Mouse (Mus musculus) midbrain, embryonic 13.5 days (tissue): ENCODE results near the gene Tcf3. TPM values are rescaled to one million over a fixed set of nuclear protein-coding genes. Genes with fewer than 3 reads are reported as not detected.
A peak's percentile ranks its signal among the peaks of the same experiment; 100 is the strongest.

Experiments used
- ATAC-seq: fragments of 200-750 bp; cut with Nextera tagmentation; 2 replicates; pipeline ENCODE4 v1.8.0; 2017; ENCODE audit warnings: mild to moderate bottlenecking, moderate TSS enrichment, moderate library complexity
- H3K27ac ChIP-seq: fragments of 300-500 bp; sonication (generic); 2 replicates; pipeline ENCODE4 v1.5.1; 2015; ENCODE audit warnings: inconsistent platforms, mild to moderate bottlenecking, moderate library complexity
- H3K27me3 ChIP-seq: fragments of 300-500 bp; sonication (generic); 2 replicates; pipeline ENCODE4 v1.6.1; 2015; ENCODE audit warnings: mild to moderate bottlenecking, inconsistent platforms
- H3K36me3 ChIP-seq: fragments of 300-500 bp; sonication (generic); 2 replicates; pipeline ENCODE4 v1.6.1; 2015; ENCODE audit warnings: mild to moderate bottlenecking, inconsistent platforms
- H3K4me1 ChIP-seq: fragments of 300-500 bp; sonication (generic); replicated peaks from 2 replicates; pipeline ENCODE4 v1.6.1; 2015; ENCODE audit warnings: inconsistent platforms
- H3K4me2 ChIP-seq: fragments of 300-500 bp; sonication (generic); replicated peaks from 2 replicates; pipeline ENCODE4 v1.6.1; 2015; ENCODE audit warnings: moderate library complexity, mild to moderate bottlenecking, inconsistent platforms
- H3K4me3 ChIP-seq: fragments of 300-500 bp; sonication (generic); replicated peaks from 2 replicates; pipeline ENCODE4 v1.5.1; 2015; ENCODE audit warnings: mild to moderate bottlenecking, inconsistent platforms
- H3K9ac ChIP-seq: fragments of 300-500 bp; sonication (generic); replicated peaks from 2 replicates; pipeline ENCODE4 v1.6.1; 2015; ENCODE audit warnings: mild to moderate bottlenecking, inconsistent platforms
- H3K9me3 ChIP-seq: fragments of 300-500 bp; sonication (generic); 2 replicates; pipeline ENCODE4 v1.6.1; 2016; ENCODE audit warnings: mild to moderate bottlenecking, inconsistent platforms
- WGBS: fragments of 180-500 bp; shearing (Covaris S2); methylation state at CpG from one replicate; pipeline ENCODE4 v1.1.7; 2015; 5-methylcytosine and 5-hydroxymethylcytosine counted together
- polyA plus RNA-seq: library from polyadenylated mRNA; unstranded; fragments of >200 nt; fragmentation: Nextera tagmentation; extraction: Ambion mirVana; gene quantifications from 2 replicates; pipeline ENCODE4 v1.2.1, GENCODE M21; 2015

Tcf3 gene
- polyA plus RNA-seq, 1 experiment from 2014 or later: 82.3 TPM

GRCm38 (mm10) chr10:80453601-80454000 is 20.2 kb upstream of the Tcf3 start:
- 78% methylated on average over 10 of the region's 10 CpGs for WGBS

DNA sequence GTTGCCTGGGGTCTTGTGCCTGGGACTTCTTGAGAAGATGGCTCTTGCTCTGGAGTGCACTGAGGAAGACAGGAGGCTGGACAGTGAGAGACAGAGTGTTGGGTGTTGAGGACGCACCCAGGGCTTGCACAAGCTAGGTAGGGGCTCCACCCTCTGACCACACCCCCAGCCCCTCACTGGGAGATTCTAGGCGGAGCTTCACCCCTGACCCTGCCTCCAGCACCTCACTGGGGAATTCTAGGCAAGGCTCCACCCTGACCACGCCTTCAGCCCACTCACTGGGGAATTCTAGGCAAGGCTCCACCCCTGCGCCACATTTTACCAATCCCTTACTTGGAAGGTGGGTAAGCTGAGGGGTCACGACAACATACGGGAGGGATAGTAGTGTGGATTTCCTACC is 17.2 kb upstream of the Tcf3 start:
- H3K36me3 ChIP-seq: no peaks in the 10 kb centered on the region
- no peak overlapping the region for H3K4me3 ChIP-seq
- no peak overlapping the region for H3K4me2 ChIP-seq
- 6% methylated on average over 6 of the region's 6 CpGs for WGBS
- peaks cover 4% of the 10 kb centered on the region for H3K4me1 ChIP-seq
- no peaks in the 10 kb centered on the region for H3K9me3 ChIP-seq
- H3K9ac ChIP-seq: no peak overlapping the region
- peaks cover 27% of the 10 kb centered on the region for H3K27me3 ChIP-seq
- H3K27ac ChIP-seq: no peak overlapping the region
- no peak for ATAC-seq

More at GRCm38 (mm10) chr10:80453601-80454000, 20.2 kb upstream of the Tcf3 start:
- Histone ChIP-seq H3K4me2 (no peak overlapping the region), H3K27ac (no peak overlapping the region), H3K4me3 (no peak overlapping the region), H3K9me3 (no peaks in the 10 kb centered on the region), H3K4me1 (no peaks in the 10 kb centered on the region), H3K9ac (no peak overlapping the region), H3K27me3 (peaks cover 15% of the 10 kb centered on the region; the same call in 1 of the 2 replicates), H3K36me3 (no peaks in the 10 kb centered on the region)
- ATAC-seq: no peak

DNA sequence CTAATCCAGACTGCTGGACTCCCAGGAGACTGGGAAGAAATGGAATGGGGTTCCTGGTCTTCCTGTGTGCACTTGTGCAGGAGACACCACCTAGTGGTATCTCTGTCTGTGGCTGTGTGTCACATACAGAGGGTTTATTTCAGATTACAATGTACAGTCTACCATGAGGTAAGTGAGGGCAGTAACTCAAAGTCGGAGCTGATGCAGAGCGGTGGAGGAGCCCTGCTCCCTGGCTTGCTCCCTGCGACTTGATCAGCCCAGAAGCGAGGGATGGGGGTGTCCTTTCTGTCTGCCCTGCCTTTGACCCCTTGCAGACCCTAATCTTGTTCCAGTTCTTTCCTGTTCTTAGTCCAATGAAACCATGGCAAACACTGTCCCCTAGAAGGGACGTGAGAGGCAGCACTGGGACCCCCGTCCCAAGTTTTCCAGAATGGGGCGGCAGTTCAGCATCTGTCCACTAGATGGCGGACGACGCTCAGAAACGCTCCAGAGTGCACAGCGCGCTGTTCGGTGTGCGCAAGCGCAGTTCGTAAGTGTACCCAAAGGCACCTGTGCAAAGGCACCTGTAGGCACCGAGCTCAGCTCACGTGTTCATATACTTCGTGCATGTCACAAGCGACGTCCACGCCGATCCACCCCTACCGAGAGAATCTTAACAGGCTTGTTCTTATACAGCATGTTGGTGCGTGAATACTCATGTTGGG is 12.6 kb upstream of the Tcf3 start:
- no peak overlapping the region for H3K9ac ChIP-seq
- no peak overlapping the region for H3K27ac ChIP-seq
- H3K4me1 ChIP-seq: peaks cover 7% of the 10 kb centered on the region
- no peak overlapping the region for H3K4me3 ChIP-seq
- ATAC-seq: peak; percentile 85
- H3K4me2 ChIP-seq: peak overlapping the region; percentile 37
- no peaks in the 10 kb centered on the region for H3K9me3 ChIP-seq
- no peaks in the 10 kb centered on the region for H3K36me3 ChIP-seq
- WGBS: 7% methylated on average over 26 of the region's 26 CpGs
- peaks cover 37% of the 10 kb centered on the region for H3K27me3 ChIP-seq

- 50% methylated on average over 1 of the region's 1 CpGs for WGBS
These were observed 11.6 kb upstream of the Tcf3 start for GRCm38 (mm10) chr10:80445052-80445451.

DNA sequence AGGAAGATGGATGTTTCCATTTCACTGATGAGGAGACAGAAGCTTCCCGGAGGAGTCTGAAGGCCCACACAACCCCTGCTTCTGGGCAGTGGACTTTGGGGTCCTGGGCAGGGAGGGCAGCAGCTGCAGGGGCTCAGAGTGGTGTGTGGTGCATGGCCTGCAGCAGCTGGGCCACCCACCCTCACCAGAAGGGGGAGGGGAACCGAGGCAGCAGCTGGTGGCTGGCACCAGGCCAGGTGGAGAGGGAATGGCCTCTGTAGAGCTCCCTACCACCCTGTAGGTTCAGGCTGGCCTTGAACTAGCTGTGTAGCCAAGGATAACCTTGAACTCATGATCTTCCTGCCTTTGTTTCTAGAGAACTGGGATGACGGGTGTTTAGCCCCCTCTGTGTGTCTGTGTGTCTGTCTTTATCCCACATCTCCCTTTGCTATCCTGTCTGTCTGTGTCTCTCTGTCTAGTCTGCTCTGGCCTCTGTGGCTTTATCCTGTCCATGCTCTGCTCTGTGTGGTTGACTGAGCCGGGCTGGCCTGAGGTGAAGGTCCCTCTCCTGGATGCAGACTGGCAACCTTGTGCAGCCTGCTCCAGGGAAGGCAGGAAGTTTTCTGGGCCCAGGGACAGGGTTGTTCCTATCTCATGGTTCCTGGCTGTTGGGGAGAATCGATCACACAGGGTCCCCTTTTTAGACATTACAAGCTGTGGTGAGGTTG is 11.0 kb upstream of the Tcf3 start:
- Histone ChIP-seq H3K9me3 (no peaks in the 10 kb centered on the region), H3K4me3 (no peak overlapping the region), H3K4me2 (no peak overlapping the region), H3K9ac (peak overlapping the region; percentile 36), H3K27ac (no peak overlapping the region), H3K36me3 (no peaks in the 10 kb centered on the region), H3K4me1 (peaks cover 7% of the 10 kb centered on the region), H3K27me3 (peaks cover 34% of the 10 kb centered on the region)
- no peak for ATAC-seq
- WGBS: 41% methylated on average over 5 of the region's 5 CpGs

More at GRCm38 (mm10) chr10:80445052-80445451, 11.6 kb upstream of the Tcf3 start:
- Histone ChIP-seq H3K9ac (peak overlapping the region; percentile 36; the same call in 1 of the 2 replicates), H3K27ac (no peak overlapping the region), H3K4me2 (no peak overlapping the region), H3K27me3 (peaks cover 34% of the 10 kb centered on the region), H3K9me3 (no peaks in the 10 kb centered on the region), H3K4me3 (no peak overlapping the region), H3K36me3 (no peaks in the 10 kb centered on the region), H3K4me1 (peaks cover 7% of the 10 kb centered on the region)
- no peak for ATAC-seq

DNA sequence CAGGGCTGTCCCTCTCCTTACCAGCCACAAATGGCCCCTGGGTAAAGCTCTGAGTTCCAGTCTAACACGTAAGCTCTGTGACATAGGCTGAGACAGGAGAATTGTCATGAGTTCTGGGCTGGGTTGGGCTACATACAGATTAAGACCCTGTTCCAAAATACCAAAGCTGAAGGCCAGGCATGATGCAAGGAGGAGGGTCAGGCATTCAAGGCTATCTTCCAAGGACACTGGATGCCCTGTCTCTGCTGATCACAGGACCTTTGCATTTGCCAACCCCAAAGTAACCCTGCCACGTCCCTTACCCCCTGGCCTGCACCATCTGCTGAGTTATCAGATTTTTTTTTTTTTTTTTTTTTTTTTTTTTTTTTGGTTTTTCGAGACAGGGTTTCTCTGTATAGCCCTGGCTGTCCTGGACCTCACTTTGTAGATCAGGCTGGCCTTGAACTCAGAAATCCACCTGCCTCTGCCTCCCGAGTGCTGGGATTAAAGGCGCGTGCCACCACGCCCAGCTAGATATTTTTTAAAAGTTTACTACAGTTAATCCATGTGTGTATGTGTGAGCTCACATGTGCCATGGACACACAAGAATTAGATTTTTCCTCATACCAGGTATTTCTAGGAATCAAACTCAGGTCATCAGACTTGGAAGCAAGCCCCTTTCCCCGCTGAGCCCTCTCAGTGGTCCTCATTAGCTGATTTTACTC is 10.3 kb upstream of the Tcf3 start:
- no peak overlapping the region for H3K27ac ChIP-seq
- H3K27me3 ChIP-seq: peaks cover 30% of the 10 kb centered on the region
- H3K4me2 ChIP-seq: no peak overlapping the region
- no peak for ATAC-seq
- H3K9me3 ChIP-seq: no peaks in the 10 kb centered on the region
- no peak overlapping the region for H3K4me3 ChIP-seq
- peak overlapping the region; percentile 36; the same call in 1 of the 2 replicates for H3K9ac ChIP-seq
- H3K36me3 ChIP-seq: no peaks in the 10 kb centered on the region
- H3K4me1 ChIP-seq: peaks cover 7% of the 10 kb centered on the region
- 80% methylated on average over 8 of the region's 8 CpGs for WGBS

DNA sequence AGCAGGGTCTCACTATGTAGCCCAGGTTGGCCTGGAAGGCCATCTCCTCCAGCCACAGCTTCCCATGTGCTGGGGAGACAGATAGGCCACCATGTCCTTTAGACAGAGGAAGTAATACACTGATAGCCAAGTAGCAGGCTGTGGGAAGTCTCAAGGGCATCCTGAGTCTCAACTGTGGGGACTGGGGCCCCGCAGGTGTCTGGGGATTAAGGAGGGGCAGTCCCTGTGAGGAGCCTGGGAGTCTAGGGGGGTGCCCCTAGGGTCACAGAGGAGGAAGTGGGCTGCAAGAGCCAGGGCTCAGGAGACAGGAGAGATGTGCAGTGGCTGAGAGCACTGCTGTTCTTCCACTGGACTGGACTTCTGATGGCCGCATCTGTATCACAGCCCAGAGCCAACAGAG is 9.5 kb upstream of the Tcf3 start:
- 57% methylated on average over 2 of the region's 2 CpGs for WGBS
- H3K27ac ChIP-seq: no peak overlapping the region
- H3K4me2 ChIP-seq: no peak overlapping the region
- H3K4me1 ChIP-seq: peaks cover 7% of the 10 kb centered on the region
- no peaks in the 10 kb centered on the region for H3K9me3 ChIP-seq
- no peak overlapping the region for H3K4me3 ChIP-seq
- no peak for ATAC-seq
- H3K36me3 ChIP-seq: no peaks in the 10 kb centered on the region
- H3K27me3 ChIP-seq: peaks cover 30% of the 10 kb centered on the region
- H3K9ac ChIP-seq: no peak overlapping the region

DNA sequence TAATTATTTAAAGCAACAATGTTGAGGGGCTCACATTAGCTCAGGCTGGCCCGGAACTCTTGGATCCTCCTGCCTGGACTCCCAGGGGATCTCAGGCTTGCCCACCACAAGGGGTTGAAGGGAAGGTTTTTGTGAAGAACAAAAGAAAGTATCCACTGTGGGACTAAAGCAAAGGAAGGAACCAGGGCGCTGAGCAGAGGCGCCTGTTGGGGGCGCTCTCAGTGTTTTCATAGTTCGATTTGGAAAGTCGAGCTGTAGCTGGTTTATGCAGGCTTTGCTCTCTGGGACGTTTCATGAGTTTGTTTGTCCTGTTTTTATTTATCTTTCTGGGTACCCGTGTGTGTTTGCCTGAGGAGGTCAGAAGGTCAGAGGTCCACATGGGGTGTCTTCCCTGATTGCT is 8.2 kb upstream of the Tcf3 start:
- Histone ChIP-seq H3K9me3 (no peaks in the 10 kb centered on the region), H3K4me2 (no peak overlapping the region), H3K4me1 (peaks cover 7% of the 10 kb centered on the region), H3K4me3 (no peak overlapping the region), H3K9ac (no peak overlapping the region), H3K27me3 (peaks cover 33% of the 10 kb centered on the region), H3K36me3 (no peaks in the 10 kb centered on the region), H3K27ac (no peak overlapping the region)
- WGBS: 57% methylated on average over 8 of the region's 8 CpGs
- no peak for ATAC-seq

- H3K9ac ChIP-seq: no peak overlapping the region
- ATAC-seq: no peak
- H3K27me3 ChIP-seq: peaks cover 29% of the 10 kb centered on the region
- H3K4me3 ChIP-seq: no peak overlapping the region
- no peak overlapping the region for H3K4me2 ChIP-seq
- no peaks in the 10 kb centered on the region for H3K36me3 ChIP-seq
- H3K9me3 ChIP-seq: no peaks in the 10 kb centered on the region
- H3K4me1 ChIP-seq: peaks cover 3% of the 10 kb centered on the region; the same call in 1 of the 2 replicates
- H3K27ac ChIP-seq: no peak overlapping the region
These were observed 6.6 kb upstream of the Tcf3 start for GRCm38 (mm10) chr10:80440031-80440430.

DNA sequence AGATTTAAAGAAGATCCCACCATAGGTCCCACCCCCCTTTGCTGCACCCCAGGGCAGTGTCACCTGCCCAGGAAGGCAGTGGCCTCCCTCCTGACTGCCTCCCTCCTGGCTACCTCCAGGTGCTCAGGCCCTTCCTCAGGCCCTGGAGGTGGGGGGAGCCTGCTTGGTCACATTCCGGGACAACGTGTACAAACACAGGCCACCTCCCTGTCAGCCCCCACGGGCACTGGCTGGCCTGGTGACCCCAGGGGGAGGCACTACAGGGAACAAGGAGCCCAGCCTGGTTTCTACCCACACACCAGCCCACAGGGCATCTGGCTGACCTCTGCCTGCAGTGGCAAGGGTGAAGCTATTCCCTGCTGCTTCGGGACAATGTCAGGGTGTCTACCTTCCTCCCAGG is 4.5 kb upstream of the Tcf3 start:
- no peaks in the 10 kb centered on the region; the same call in 1 of the 2 replicates for H3K4me1 ChIP-seq
- no peak overlapping the region for H3K27ac ChIP-seq
- H3K36me3 ChIP-seq: no peaks in the 10 kb centered on the region
- no peak for ATAC-seq
- H3K9me3 ChIP-seq: no peaks in the 10 kb centered on the region
- H3K4me2 ChIP-seq: no peak overlapping the region
- peaks cover 14% of the 10 kb centered on the region for H3K27me3 ChIP-seq
- H3K9ac ChIP-seq: no peak overlapping the region
- 80% methylated on average over 4 of the region's 4 CpGs for WGBS
- H3K4me3 ChIP-seq: no peak overlapping the region

- Histone ChIP-seq H3K27me3 (peaks cover 13% of the 10 kb centered on the region; the same call in 1 of the 2 replicates), H3K27ac (no peak overlapping the region), H3K4me3 (no peak overlapping the region), H3K4me2 (no peak overlapping the region), H3K9me3 (no peaks in the 10 kb centered on the region), H3K36me3 (no peaks in the 10 kb centered on the region), H3K9ac (no peak overlapping the region), H3K4me1 (peaks cover 16% of the 10 kb centered on the region)
- no peak for ATAC-seq
- 8% methylated on average over 9 of the region's 9 CpGs for WGBS
These were observed 2.8 kb upstream of the Tcf3 start for GRCm38 (mm10) chr10:80436276-80436675.

DNA sequence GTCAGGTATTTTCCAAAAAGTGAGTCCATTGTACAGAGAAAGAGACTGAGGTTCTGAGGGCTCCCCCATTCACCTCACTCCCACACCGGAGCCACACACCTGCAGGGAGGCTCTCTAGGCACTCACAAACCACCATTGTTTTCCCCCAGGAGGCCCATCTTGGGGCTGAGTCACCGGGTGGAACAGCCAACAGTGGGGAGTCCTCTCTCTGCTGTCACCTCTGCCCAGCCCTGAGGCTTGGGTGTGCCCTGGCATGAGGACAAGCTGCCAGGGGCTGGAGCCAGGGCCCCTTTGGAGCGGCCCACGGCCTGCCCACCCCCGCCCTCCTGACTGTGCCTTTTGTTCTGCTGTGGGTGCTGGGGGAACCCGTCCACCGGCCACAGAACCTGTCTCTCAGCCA is 2.3 kb upstream of the Tcf3 start:
- H3K27ac ChIP-seq: no peak overlapping the region
- H3K4me2 ChIP-seq: no peak overlapping the region
- H3K36me3 ChIP-seq: peaks cover 2% of the 10 kb centered on the region
- H3K4me3 ChIP-seq: no peak overlapping the region
- H3K9me3 ChIP-seq: no peaks in the 10 kb centered on the region
- WGBS: 39% methylated on average over 7 of the region's 7 CpGs
- H3K4me1 ChIP-seq: peaks cover 21% of the 10 kb centered on the region
- ATAC-seq: no peak
- H3K27me3 ChIP-seq: peaks cover 13% of the 10 kb centered on the region; the same call in 1 of the 2 replicates
- H3K9ac ChIP-seq: no peak overlapping the region
